Mouse (Mus musculus) myocyte (in vitro differentiated cells): ENCODE data around the gene Zfp354c. TPM values are rescaled to one million over a fixed set of nuclear protein-coding genes. Genes with fewer than 3 reads are reported as not detected.
A peak's percentile ranks its signal among the peaks of the same experiment; 100 is the strongest.

ENCODE experiments used
- H3K27me3 ChIP-seq: one replicate; pipeline ENCODE4 v1.6.1; 2011; ENCODE audit not compliant: control insufficient read depth, insufficient read depth, insufficient read length
- H3K36me3 ChIP-seq: one replicate; pipeline ENCODE4 v1.6.1; 2011; ENCODE audit not compliant: control insufficient read depth, insufficient read depth
- H3K4me2 ChIP-seq: one replicate; pipeline ENCODE4 v1.6.1; 2011; ENCODE audit warnings: low read depth, control low read depth
- H3K4me3 ChIP-seq: one replicate; pipeline ENCODE4 v1.5.1; 2011; ENCODE audit warnings: mild to moderate bottlenecking, control low read depth, moderate library complexity
- H3K79me2 ChIP-seq: one replicate; pipeline ENCODE4 v1.6.1; 2011; ENCODE audit not compliant: control insufficient read depth, insufficient read depth
- H3ac ChIP-seq: one replicate; pipeline ENCODE4 v1.6.1; 2011; ENCODE audit not compliant: control insufficient read depth, insufficient read length
- CEBPB ChIP-seq: IDR thresholded peaks from 2 replicates; pipeline ENCODE4 v1.6.1; 2011; ENCODE audit warnings: mild to moderate bottlenecking, moderate library complexity; ENCODE audit not compliant: poor library complexity, insufficient read depth, severe bottlenecking
- E2F4 ChIP-seq: IDR thresholded peaks from one replicate; pipeline ENCODE4 v1.6.1; 2011; ENCODE audit warnings: mild to moderate bottlenecking, control low read depth, moderate library complexity; ENCODE audit not compliant: insufficient read depth
- MAX ChIP-seq: IDR thresholded peaks from one replicate; pipeline ENCODE4 v1.6.1; 2011; ENCODE audit warnings: low read depth, mild to moderate bottlenecking, control low read depth
- MYOD1 ChIP-seq, 3 experiments: IDR thresholded peaks; one replicate each; pipeline ENCODE4 v1.6.1; 2011; ENCODE audit warnings: control low read depth in 2 of 3, low read depth in 2 of 3, mild to moderate bottlenecking in 2 of 3, moderate library complexity in 1 of 3; ENCODE audit not compliant: insufficient read length in 2 of 3, control insufficient read depth in 1 of 3
- MYOG ChIP-seq, 3 experiments: IDR thresholded peaks; one replicate each; pipeline ENCODE4 v1.6.1; 2011; ENCODE audit warnings: control low read depth in 2 of 3, low read depth in 2 of 3, mild to moderate bottlenecking in 2 of 3; ENCODE audit not compliant: insufficient read length in 2 of 3, control insufficient read depth in 1 of 3, insufficient read depth in 1 of 3
- POLR2A ChIP-seq: IDR thresholded peaks from one replicate; pipeline ENCODE4 v1.6.1; 2011; ENCODE audit warnings: low read depth, mild to moderate bottlenecking, control low read depth, moderate library complexity; ENCODE audit not compliant: insufficient read length
- POLR2AphosphoS2 ChIP-seq: IDR thresholded peaks from one replicate; pipeline ENCODE4 v1.6.1; 2011; ENCODE audit warnings: low read depth, control low read depth; ENCODE audit not compliant: insufficient read length
- REST ChIP-seq: IDR thresholded peaks from one replicate; pipeline ENCODE4 v1.6.1; 2011; ENCODE audit warnings: mild to moderate bottlenecking, control low read depth, moderate library complexity; ENCODE audit not compliant: insufficient read depth, insufficient read length
- SRF ChIP-seq: IDR thresholded peaks from one replicate; pipeline ENCODE4 v1.6.1; 2011; ENCODE audit warnings: low read depth; ENCODE audit not compliant: control insufficient read depth, insufficient read length
- TCF12 ChIP-seq: IDR thresholded peaks from one replicate; pipeline ENCODE4 v1.6.1; 2011; ENCODE audit warnings: mild to moderate bottlenecking, control low read depth; ENCODE audit not compliant: poor library complexity, insufficient read depth, severe bottlenecking
- TCF3 ChIP-seq: IDR thresholded peaks from one replicate; pipeline ENCODE4 v1.6.1; 2011; ENCODE audit warnings: low read depth, control low read depth; ENCODE audit not compliant: insufficient read length
- USF1 ChIP-seq: IDR thresholded peaks from one replicate; pipeline ENCODE4 v1.6.1; 2011; ENCODE audit warnings: low read depth, mild to moderate bottlenecking, control low read depth, moderate library complexity
- polyA plus RNA-seq: library from polyadenylated mRNA; unstranded; fragments of >200 nt; fragmentation: generic; extraction: Trizol; gene quantifications from one replicate; pipeline ENCODE4 v1.2.1, GENCODE M21; 2012; ENCODE audit warnings: missing spikeins

Gene Zfp354c
- polyA plus RNA-seq, 1 experiment, result 1.6 TPM

- H3K27me3 ChIP-seq, result peaks cover 9% of the 10 kb centered on the region
- TF ChIP-seq SRF (no peak), REST (no peak), MYOD1 (IDR thresholded peaks at IDR 0.05; ENCODE audit: control insufficient read depth in 1 of 3, insufficient read length in 2 of 3, low read depth in 2 of 3) (no peak), POLR2A (no peak), TCF3 (no peak), POLR2AphosphoS2 (no peak), E2F4 (no peak), MAX (no peak), MYOG (IDR thresholded peaks at IDR 0.05; ENCODE audit: control insufficient read depth in 1 of 3, insufficient read depth in 1 of 3, insufficient read length in 2 of 3, low read depth in 2 of 3) (no peak)
- H3K4me3 ChIP-seq, result no peak overlapping the region
- H3K36me3 ChIP-seq, result no peaks in the 10 kb centered on the region
- no peak overlapping the region for H3K4me2 ChIP-seq
- H3K79me2 ChIP-seq, result no peaks in the 10 kb centered on the region
- no peak overlapping the region for H3ac ChIP-seq
Measured at GRCm38 (mm10) chr11:50835727-50836126, 8.2 kb upstream of the Zfp354c start.

- H3K36me3 ChIP-seq, result no peaks in the 10 kb centered on the region
- no peaks in the 10 kb centered on the region for H3K79me2 ChIP-seq
- no peak overlapping the region for H3K4me2 ChIP-seq
- H3K27me3 ChIP-seq, result no peaks in the 10 kb centered on the region
- H3ac ChIP-seq, result no peak overlapping the region
- TF ChIP-seq CEBPB (no peak), MYOG (IDR thresholded peaks at IDR 0.05; ENCODE audit: control insufficient read depth in 1 of 3, insufficient read depth in 1 of 3, insufficient read length in 2 of 3, low read depth in 2 of 3) (no peak), USF1 (no peak), E2F4 (no peak), TCF12 (no peak), REST (no peak), TCF3 (no peak), POLR2A (no peak), MYOD1 (IDR thresholded peaks at IDR 0.05; ENCODE audit: control insufficient read depth in 1 of 3, insufficient read length in 2 of 3, low read depth in 2 of 3) (no peak), POLR2AphosphoS2 (no peak), MAX (no peak), SRF (no peak)
- peak overlapping the region; percentile 49 for H3K4me3 ChIP-seq
Measured at GRCm38 (mm10) chr11:50826214-50826613, 1.3 kb downstream of the Zfp354c start.

- Histone ChIP-seq H3K4me3 (no peak overlapping the region), H3K36me3 (peaks cover 19% of the 10 kb centered on the region), H3ac (no peak overlapping the region), H3K79me2 (no peaks in the 10 kb centered on the region), H3K4me2 (no peak overlapping the region), H3K27me3 (no peaks in the 10 kb centered on the region)
- TF ChIP-seq TCF12, result no peak
- TF ChIP-seq E2F4, result no peak
- no peak for TF ChIP-seq POLR2A
- no peak for TF ChIP-seq POLR2AphosphoS2
- no peak for TF ChIP-seq USF1
- no peak for TF ChIP-seq MAX
- no peak for TF ChIP-seq TCF3
- TF ChIP-seq MYOG (IDR thresholded peaks at IDR 0.05; ENCODE audit: control insufficient read depth in 1 of 3, insufficient read depth in 1 of 3, insufficient read length in 2 of 3, low read depth in 2 of 3), result no peak
- no peak for TF ChIP-seq MYOD1 (IDR thresholded peaks at IDR 0.05; ENCODE audit: control insufficient read depth in 1 of 3, insufficient read length in 2 of 3, low read depth in 2 of 3)
- no peak for TF ChIP-seq CEBPB
- no peak for TF ChIP-seq SRF
- TF ChIP-seq REST, result no peak
Measured at GRCm38 (mm10) chr11:50814233-50814632, 13.3 kb downstream of the Zfp354c start.

GRCm38 (mm10) chr11:50798836-50799235, 28.7 kb downstream of the Zfp354c start:
- Histone ChIP-seq H3K4me2 (no peak overlapping the region), H3K79me2 (no peaks in the 10 kb centered on the region), H3K4me3 (no peak overlapping the region), H3ac (no peak overlapping the region), H3K27me3 (no peaks in the 10 kb centered on the region), H3K36me3 (no peaks in the 10 kb centered on the region)
- TF ChIP-seq TCF12, result no peak
- no peak for TF ChIP-seq REST
- TF ChIP-seq MAX, result no peak
- TF ChIP-seq POLR2A, result no peak
- no peak for TF ChIP-seq E2F4
- no peak for TF ChIP-seq CEBPB
- TF ChIP-seq TCF3, result no peak
- TF ChIP-seq POLR2AphosphoS2, result no peak
- TF ChIP-seq MYOD1 (IDR thresholded peaks at IDR 0.05; ENCODE audit: control insufficient read depth in 1 of 3, insufficient read length in 2 of 3, low read depth in 2 of 3), result no peak
- no peak for TF ChIP-seq SRF
- TF ChIP-seq USF1, result no peak
- TF ChIP-seq MYOG (IDR thresholded peaks at IDR 0.05; ENCODE audit: control insufficient read depth in 1 of 3, insufficient read depth in 1 of 3, insufficient read length in 2 of 3, low read depth in 2 of 3), result no peak

- Histone ChIP-seq H3K4me3 (no peak overlapping the region), H3K36me3 (no peaks in the 10 kb centered on the region), H3K27me3 (no peaks in the 10 kb centered on the region), H3ac (no peak overlapping the region), H3K4me2 (no peak overlapping the region), H3K79me2 (no peaks in the 10 kb centered on the region)
- TF ChIP-seq TCF12 (no peak), MYOD1 (IDR thresholded peaks at IDR 0.05; ENCODE audit: control insufficient read depth in 1 of 3, insufficient read length in 2 of 3, low read depth in 2 of 3) (no peak), POLR2A (no peak), SRF (no peak), USF1 (no peak), MAX (no peak), E2F4 (no peak)
Measured at GRCm38 (mm10) chr11:50797674-50798073, 29.9 kb downstream of the Zfp354c start.
